Mouse (Mus musculus): ENCODE results near the gene Macrod2.

Gene Macrod2

GRCm38 (mm10) chr2:141861679-141862268, 1466.7 kb downstream of the Macrod2 start:
- no peak for DNase-seq (ENCODE audit: low spot score)

GRCm38 (mm10) chr2:141862531-141863265, 1467.6 kb downstream of the Macrod2 start:
- no peak for DNase-seq (ENCODE audit: low spot score)

DNA sequence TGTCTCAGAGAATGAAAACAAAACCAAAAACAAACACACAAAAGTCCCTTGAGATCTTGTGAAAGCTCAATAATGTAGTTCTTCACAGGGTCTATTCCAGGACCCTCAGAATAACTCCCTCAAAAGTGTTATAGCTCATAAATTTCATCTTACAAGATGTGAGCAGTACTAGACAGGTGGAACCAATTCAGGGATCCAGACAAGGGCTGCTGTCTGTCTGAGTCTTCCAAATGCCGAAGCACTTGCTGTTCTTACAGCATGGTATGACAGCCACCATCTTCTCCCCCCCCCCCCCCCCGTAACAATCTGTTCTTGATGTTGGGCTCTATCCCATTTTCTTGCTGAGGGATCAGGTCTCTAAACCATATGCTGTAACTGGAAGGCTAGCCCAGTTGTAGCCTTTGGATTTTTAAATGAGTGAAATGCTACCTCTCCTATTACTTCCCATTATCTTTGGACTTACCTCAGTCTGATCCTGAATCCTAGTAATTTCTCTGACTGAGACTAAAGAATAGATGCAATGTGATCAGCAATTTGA, 1468.6 kb downstream of the Macrod2 start:
- no peak for DNase-seq (ENCODE audit: low spot score)

- no peak for DNase-seq (ENCODE audit: low spot score)
Observed at GRCm38 (mm10) chr2:141870930-141871329, 1475.8 kb downstream of the Macrod2 start.

GRCm38 (mm10) chr2:141876155-141876851, 1481.2 kb downstream of the Macrod2 start:
- peak; percentile 2 for DNase-seq (ENCODE audit: low spot score)

DNA sequence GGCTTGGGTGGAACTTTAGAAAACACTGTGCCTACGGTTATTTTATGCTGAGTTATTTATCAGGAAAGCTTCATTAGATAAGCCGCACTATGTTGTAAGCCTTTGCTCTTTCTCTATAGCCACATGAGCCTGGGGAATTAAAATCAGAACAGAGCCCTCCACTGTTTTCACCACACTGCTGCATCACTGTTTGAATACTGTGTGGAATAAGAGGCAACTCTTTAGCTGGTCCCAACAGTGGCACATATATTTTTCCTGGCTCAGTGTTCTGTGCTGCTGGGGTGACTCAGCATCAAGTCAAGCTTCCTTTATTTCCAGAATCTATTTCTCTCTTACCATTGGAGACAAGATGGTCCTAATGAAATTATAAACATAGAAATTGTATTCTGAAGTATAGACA, 1481.8 kb downstream of the Macrod2 start:
- DNase-seq (ENCODE audit: low spot score), result no peak

- no peak for DNase-seq (ENCODE audit: low spot score)
Observed at GRCm38 (mm10) chr2:141878473-141878872, 1483.4 kb downstream of the Macrod2 start.

DNA sequence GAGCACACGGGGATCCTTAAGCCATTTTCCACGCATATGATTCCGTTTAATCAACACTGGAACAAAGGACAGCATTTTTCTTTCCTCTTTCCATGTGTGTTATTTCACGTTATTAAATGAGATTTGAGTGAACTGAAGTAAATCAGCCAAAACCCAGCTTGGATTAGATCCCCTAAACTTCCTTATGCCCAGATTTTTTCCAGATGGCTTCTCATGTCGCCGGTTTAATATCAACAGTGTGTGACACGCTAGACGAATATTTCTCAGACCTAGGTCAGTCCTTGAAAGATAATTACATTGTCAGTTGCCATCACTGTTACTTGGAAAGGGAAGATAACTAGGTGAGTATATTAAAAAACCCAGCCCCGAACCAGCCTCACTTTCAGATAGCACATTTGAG, 1484.6 kb downstream of the Macrod2 start:
- DNase-seq (ENCODE audit: low spot score), result no peak

DNA sequence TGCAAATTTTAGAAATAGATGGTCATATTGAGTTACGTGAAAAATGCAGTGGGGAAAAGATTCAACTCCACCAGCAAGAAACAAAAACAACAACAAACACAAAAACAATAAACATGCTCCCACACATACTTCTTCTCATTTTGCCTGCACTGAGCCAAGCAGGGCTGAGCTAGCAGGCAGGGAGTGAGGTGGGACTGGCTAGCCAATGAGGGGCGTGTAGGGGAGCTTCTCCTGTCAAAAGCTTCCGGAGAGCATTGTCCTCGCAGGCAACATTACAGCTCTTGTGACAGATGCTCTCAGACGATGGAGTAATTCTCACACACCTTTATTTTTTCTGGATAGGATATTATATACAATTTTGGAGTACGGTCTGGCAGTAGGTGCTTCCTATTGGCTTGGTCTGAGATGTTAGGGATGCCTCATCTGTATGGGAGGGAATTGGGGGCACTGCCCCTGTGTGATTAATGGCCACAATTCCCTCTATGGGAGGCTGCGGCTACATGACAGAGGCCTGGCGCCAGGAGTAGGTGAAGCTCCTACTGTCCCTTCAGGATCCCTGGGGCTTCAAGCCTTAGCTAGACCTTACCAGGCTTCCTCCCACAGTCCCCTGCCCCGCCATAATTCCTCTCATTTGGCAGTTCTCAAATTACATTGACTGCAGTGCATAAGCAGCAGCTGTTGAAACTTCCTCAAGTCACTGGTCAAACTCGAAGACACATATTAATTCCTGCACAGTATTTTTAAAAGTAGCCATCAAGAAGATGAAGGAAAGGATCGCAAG, 1491.8 kb downstream of the Macrod2 start:
- no peak for DNase-seq (ENCODE audit: low spot score)

DNA sequence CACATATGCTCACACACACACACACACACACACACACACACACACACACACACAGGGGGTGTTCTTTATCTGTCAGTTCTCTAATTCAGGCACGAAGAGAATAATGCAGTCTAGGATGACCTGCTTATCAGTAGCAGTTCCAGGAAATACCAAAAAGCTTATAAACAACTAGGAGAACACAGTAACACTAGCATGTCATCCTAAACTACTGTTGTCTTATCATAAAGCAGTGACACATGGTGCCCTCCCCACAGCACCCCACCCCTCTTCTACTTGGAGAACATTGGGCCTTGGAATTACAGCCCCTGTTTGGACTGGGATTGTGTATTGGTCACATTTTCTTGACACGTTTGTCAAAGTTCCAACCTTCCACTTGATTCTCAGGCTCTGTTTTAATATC, 1494.4 kb downstream of the Macrod2 start:
- DNase-seq (ENCODE audit: low spot score), result no peak

- DNase-seq (ENCODE audit: low spot score), result no peak
Observed at GRCm38 (mm10) chr2:141897951-141898350, 1502.8 kb downstream of the Macrod2 start.

DNA sequence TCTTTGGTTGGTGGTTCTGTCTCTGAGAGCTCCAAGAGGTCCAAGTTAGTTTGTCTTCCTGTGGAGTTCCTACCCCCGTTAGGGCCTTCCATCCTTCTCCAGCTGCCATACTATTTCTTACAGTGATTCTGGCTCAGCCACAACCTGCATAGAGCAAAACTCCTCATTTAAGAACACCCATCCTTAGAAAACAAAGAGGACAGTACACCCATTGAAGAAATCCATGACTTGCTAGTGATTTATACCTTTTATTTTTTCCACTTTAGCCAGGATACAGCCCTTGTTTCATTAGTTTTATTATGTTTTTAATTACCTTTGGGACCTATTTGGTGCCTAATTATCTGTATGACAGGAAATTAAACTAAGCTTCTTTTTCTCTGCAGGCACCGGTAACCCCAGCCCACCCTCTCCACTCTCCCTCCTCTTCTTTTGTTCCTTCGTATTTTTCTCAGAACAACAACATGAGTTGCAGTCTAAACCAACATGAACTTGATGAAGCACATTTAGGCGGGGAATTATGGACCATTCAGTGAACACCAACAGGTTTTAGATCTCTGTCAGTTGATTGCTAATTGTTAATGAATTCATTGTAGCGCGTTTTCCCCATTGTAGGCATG, 1516.8 kb downstream of the Macrod2 start:
- DNase-seq (ENCODE audit: low spot score), result no peak

GRCm38 (mm10) chr2:141913486-141913885, 1518.4 kb downstream of the Macrod2 start:
- no peak for DNase-seq (ENCODE audit: low spot score)

- DNase-seq (ENCODE audit: low spot score), result no peak
Observed at GRCm38 (mm10) chr2:141913894-141914293, 1518.8 kb downstream of the Macrod2 start.

- peak; percentile 10 for DNase-seq (ENCODE audit: low spot score)
Observed at GRCm38 (mm10) chr2:141920377-141920992, 1525.4 kb downstream of the Macrod2 start.

GRCm38 (mm10) chr2:141935130-141935529, 1540.0 kb downstream of the Macrod2 start:
- DNase-seq (ENCODE audit: low spot score), result no peak

DNA sequence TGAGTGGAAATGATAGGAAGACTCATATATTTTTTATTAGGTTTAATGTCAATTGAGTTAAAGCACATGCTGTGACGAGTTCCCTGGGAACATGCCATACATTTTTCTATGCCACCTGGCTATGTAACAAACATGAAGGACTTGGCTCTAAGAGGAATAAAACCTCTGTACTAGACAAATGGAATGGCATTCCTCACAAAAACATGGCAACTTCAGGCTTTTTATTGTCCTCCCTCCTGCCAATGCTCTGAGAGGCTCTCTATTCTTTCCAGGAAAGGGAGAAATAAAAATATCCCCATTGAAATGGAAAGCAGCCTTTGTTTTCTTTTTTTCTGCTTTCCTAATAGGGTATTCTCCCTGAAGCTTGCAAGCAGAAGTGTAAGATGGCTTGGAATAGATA, 1559.7 kb downstream of the Macrod2 start:
- no peak for DNase-seq (ENCODE audit: low spot score)

DNA sequence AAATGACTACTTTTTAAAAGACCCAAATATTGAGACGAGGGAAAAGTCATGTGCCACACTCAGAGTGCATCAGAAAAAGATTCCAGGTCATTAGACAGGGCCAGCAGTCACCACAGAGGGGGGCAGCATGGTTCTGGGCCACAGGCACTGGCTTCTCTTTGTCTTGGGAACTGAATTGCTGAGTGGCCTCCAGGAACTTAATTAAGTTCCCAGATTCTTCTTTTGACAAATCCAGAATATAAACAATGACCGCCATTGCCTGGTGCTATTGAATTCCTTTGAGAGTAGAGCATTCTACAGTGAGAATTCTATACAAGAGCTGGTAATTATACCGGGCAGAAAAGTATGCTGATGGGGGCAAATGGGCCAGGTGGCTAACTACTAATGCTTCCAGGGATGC, 1560.1 kb downstream of the Macrod2 start:
- no peak for DNase-seq (ENCODE audit: low spot score)

- DNase-seq (ENCODE audit: low spot score), result no peak
Observed at GRCm38 (mm10) chr2:141962868-141963267, 1567.8 kb downstream of the Macrod2 start.

DNA sequence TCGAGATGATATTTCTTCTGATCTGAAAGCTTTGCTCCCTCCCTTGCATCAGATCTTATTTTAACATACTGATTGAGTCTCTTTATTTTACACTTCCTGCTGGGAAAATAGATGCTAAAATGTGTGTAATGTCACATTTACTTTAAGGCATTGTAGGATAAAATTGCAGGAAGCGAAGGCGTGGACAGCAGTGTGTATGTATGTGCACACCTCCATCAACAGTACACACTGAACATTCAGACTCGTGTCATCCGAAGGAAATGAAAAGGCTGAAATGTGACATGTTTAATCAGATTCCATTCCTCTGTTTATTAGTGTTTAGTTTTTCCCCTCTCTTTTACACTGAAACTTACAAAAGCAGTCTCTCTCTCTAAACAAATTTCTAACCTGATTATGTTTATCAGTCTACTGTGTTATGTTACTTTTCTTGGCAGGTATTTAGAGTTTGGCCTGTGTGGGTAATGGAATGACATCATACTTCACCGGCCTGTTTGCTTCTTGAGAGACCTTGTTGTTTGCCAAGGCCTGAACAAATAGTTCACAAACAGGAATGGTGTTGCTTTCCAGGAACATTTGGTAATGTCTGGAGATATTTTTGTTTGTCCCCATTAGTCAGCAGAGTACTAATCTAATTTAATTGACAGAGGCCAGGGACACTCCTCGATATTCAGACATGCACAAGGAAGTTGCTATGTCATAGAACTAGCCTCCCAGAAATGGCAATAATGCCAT, 1588.7 kb downstream of the Macrod2 start:
- DNase-seq (ENCODE audit: low spot score), result peak; percentile 46

DNA sequence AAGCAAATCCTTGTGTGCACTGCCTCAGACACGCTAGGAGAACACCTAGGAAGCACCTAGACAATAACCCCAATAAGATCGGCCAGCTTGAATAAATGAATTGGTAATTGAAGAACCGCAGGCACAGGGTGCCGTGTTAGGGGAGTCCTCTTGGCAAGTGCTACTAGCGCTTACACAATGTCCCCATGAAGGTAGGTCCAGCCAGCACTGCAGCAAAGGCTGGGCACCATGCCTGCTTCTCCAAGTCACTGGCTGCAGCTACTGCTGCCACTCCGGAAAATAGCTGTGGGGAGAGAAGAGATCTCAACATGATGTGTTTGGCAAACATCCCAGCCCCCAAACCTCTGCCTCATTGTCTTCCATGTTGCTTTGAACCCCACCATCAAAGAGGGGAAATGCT, 1603.8 kb downstream of the Macrod2 start:
- peak; percentile 12 for DNase-seq (ENCODE audit: low spot score)

Data from lung, postnatal 25 days (tissue).